Mouse (Mus musculus): ENCODE measurements at regions not wholly inside any gene's neighbourhood (a gene's known extent, or its start where the extent isn't known, plus 50 kb on each side); places are given as distances from the start of the nearest gene placed in this dataset.
"Not testable (repeated sequence)": the region's sequence is repeated elsewhere in the genome, so short reads cannot be mapped to it uniquely, and the experiment has no call there.

DNA sequence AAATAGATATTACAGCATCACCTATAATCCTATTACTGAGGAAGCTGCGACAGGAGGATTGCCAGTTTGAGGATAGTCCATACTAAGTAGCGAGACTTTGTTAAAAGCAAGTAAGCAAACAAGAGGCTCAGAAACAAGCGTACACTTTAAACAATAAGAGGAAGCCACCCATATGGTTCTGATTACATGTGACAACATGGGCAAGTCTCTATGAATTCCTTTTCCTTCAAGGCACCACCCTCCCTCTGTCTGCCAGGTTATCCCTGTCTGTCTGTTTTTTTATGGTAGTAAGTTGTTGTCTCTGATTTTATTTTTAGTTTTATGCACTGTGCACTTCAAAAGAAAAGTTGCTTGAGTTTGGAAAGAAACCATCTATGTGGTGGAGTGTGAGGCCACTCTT, 76.8 kb upstream of the Tars start:
- DNase-seq (ENCODE audit: low spot score) = no peak

DNA sequence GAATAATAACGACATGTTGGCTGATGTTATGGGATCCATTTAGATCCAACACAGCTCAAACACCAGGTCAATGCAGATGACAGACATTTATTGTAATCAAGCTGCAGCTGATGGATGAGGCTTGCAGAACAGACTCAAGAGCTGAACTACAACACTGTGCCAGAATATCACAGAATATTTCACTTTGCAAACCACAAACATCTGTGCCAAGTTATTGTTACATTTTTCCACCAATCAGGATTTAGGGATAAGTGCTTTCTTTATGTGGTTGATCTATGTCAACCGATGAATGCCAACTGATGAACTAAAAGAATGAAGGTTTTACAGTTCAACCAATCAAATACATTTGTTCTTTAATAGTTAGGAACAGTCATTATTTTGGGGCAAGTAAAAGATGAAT, 63.9 kb upstream of the Tars start:
- DNase-seq (ENCODE audit: low spot score) = no peak

DNA sequence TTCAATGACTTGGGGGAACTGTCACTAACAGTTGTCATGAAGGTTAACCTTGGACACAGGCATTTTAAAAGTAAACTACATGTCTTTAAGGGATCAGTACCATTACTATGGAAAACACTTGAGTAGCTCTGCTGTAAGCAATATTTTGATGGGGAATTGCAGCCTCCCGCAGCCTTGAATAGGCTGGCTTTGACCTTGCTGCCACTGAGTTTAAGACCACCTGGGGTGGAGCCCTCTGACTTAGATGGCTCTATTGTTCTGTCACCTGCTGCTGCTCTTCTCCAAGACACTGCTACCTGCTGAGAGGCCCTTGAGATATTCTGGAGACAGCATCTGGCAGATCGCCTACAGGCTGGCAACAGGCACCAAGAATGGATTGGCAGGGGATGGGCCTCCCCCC, 62.1 kb upstream of the Tars start:
- DNase-seq (ENCODE audit: low spot score) = not testable (repeated sequence)

DNA sequence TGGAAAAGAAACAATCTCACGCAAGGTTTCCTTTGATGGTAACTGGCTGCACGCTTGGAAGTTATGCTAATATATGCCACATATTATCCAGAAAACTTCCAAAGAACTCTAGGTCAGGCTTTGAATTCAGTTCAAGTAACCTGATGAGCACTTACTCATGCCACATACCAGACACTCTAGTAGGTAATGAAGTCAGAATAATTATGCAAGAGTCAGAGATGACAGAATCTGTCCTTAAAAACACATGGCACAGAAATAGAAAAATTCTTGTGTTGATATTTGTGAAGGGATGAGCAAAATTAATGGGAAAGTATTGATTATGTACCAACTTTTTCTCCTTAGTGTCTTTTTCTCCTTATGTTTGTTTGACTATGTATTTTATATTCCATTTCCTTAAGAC, 59.8 kb upstream of the Tars start:
- no peak for DNase-seq (ENCODE audit: low spot score)

DNA sequence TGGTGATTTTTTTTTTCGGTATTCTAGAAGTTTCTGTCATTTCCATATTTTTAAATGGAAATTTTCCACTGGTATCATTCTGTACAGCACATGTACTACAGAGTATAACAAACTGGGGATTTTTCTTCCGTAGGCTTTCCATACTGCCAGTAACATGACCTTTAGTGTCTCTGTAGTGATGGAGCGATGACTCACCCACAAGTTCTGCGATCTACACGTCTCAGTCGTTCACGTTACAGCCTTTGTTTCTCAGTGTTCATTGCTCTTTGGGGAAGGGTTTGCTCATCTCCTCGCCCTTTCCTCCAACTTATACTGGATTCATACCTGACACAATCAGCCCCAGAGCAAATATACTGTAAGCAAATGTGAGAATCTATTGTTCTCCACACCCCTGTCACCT, 57.8 kb upstream of the Tars start:
- DNase-seq (ENCODE audit: low spot score) = no peak

DNA sequence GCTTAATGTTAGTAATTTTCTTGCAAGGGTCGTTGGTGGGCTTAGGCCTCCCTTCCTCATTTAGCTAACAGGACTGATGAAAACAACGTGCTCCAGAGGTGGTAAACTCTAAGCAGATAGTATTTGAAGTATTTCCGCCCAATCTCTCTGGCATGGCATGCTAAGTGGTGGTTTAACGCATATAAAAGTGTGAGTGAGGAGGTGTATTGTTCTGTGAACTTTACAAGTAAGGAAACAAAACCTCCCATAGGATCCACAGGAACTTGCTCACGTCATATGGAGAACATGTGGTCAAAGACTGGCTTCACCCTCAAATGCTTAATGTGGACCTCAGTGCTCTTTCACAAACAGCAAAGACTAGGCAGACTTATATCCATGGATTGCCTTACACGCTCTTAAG, 56.5 kb upstream of the Tars start:
- DNase-seq (ENCODE audit: low spot score) = no peak

DNA sequence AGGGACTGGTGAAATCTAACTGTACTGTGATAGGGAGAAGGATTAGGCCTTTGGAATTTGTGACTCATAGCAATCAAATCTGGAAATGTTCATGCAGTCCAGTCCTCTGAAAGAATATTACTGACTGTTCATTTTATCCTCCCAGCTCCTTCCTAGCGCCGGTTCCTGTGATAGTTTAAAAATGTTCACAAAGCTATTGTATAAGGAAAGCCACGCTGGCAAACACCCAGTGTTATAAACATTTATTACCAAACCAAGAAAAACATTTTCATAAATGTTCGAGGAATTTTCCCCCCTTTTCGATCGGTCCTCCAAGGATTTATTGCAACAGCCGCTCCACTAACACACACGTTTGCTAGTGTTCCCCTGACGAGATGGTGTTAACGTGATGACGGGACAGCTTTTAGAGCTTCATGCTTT, 55.9 kb upstream of the Tars start:
- no peak for DNase-seq (ENCODE audit: low spot score)

DNA sequence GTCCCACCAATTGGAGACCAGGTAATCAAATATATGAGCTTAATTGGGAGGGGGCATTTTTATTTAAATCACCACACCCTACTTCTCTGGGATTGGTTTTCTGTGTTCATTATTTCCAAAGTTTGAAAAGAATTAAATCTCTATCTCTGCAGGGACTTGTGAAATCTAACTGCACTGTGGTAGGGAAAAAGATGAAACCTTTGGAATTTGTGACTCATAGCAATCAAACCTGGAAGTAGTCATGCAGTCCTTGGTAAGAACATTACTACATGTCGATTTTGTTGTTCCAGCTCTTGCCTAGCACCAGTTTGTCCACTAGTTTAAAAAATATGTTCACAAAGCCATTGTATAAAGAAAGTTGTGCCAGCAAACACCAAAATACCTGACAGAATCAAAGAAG, 54.5 kb upstream of the Tars start:
- no peak for DNase-seq (ENCODE audit: low spot score)

DNA sequence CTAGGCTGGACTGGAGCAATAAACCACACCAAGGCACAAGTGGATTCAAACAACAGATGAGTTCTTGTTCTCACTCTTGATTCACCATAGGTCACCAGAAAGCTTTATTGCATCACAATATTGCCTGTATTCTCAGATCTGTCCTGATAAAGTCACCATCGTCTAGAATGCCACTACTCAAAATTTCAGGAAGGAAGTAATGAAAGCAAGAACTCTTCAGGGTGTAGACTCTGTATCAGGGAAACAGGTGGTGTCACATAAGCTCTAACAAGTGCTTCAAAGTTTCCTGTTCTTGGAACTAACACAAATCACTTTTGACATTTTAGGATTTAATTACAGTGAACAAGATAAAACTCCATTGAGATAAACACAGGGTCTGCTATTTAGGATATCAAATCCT, 52.2 kb upstream of the Tars start:
- DNase-seq (ENCODE audit: low spot score) = no peak
